Mouse (Mus musculus) limb, embryonic 11.5 days (tissue): ENCODE results near the gene S100a6. TPM values are rescaled to one million over a fixed set of nuclear protein-coding genes. Genes with fewer than 3 reads are reported as not detected.

Experiments
- ATAC-seq: fragments of 200-750 bp; cut with Nextera tagmentation; 2 replicates; pipeline ENCODE4 v1.8.0; 2017; ENCODE audit warnings: low read depth; ENCODE audit not compliant: insufficient number of reproducible peaks, low FRiP score, low TSS enrichment
- DNase-seq: peaks from one replicate; pipeline ENCODE4 v3.0.0-alpha.2; 2015; ENCODE audit warnings: low spot score
- H3K27ac ChIP-seq: fragments of 300-500 bp; sonication (generic); replicated peaks from 2 replicates; pipeline ENCODE4 v1.5.1; 2014; ENCODE audit warnings: low read depth, mild to moderate bottlenecking, low read length
- H3K27me3 ChIP-seq: fragments of 300-500 bp; sonication (generic); 2 replicates; pipeline ENCODE4 v1.6.1; 2014; ENCODE audit warnings: mild to moderate bottlenecking, low read length, mixed read lengths; ENCODE audit not compliant: control insufficient read depth, insufficient read depth
- H3K36me3 ChIP-seq: fragments of 300-500 bp; sonication (generic); 2 replicates; pipeline ENCODE4 v1.6.1; 2014; ENCODE audit warnings: mild to moderate bottlenecking, low read length, moderate library complexity, mixed read lengths; ENCODE audit not compliant: control insufficient read depth, insufficient read depth
- H3K4me1 ChIP-seq: fragments of 300-500 bp; sonication (generic); 2 replicates; pipeline ENCODE4 v1.6.1; 2014; ENCODE audit warnings: low read length, mixed read lengths; ENCODE audit not compliant: control insufficient read depth, insufficient read depth
- H3K4me2 ChIP-seq: fragments of 300-500 bp; sonication (generic); 2 replicates; pipeline ENCODE4 v1.6.1; 2014; ENCODE audit warnings: low read depth, mild to moderate bottlenecking, moderate library complexity; ENCODE audit not compliant: severe bottlenecking
- H3K4me3 ChIP-seq: fragments of 300-500 bp; sonication (generic); 2 replicates; pipeline ENCODE4 v1.5.1; 2014; ENCODE audit warnings: low read depth, low read length
- H3K9ac ChIP-seq: fragments of 300-500 bp; sonication (generic); 2 replicates; pipeline ENCODE4 v1.6.1; 2014; ENCODE audit warnings: mild to moderate bottlenecking, low read length
- H3K9me3 ChIP-seq: fragments of 300-500 bp; sonication (generic); 2 replicates; pipeline ENCODE4 v1.6.1; 2016; ENCODE audit warnings: low read length; ENCODE audit not compliant: control insufficient read depth
- WGBS: fragments of 180-500 bp; shearing (Covaris S2); extraction: QIAGEN DNeasy Blood & Tissue Kit; methylation state at CpG from one replicate; pipeline ENCODE4 v1.1.7; 2014; 5-methylcytosine and 5-hydroxymethylcytosine counted together
- polyA plus RNA-seq: library from polyadenylated mRNA; unstranded; fragments of >200 nt; fragmentation: Nextera tagmentation; extraction: Ambion mirVana; gene quantifications from 2 replicates; pipeline ENCODE4 v1.2.1, GENCODE M21; 2014

The S100a6 gene
- polyA plus RNA-seq, 1 experiment from 2014 or later = 17.5 TPM

DNA sequence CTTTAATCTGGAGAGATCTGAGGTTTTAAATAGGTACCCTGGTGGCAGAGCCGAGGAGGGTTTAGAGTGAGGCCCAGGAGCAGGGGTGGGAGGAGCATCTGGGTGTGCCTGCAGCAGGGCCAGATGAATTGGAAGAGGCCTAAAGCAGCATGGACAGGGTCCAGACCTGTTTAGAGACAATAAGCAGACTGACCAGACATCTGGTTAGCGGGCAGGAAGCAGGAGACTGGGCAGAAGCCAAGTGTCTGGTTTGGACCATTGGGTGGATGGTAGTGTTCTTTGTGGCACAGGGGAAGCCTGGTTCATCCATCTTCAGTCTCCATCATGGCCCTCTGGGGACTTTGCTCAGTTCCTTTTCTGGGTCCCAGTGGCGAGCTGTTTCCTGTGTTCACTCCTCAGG lies 28.8 kb upstream of the S100a6 start:
- DNase-seq (no peak), ATAC-seq (no peak)
- H3K9ac ChIP-seq = no peak overlapping the region
- 49% methylated on average over 3 of the region's 3 CpGs for WGBS
- no peaks in the 10 kb centered on the region for H3K4me1 ChIP-seq
- no peaks in the 10 kb centered on the region for H3K9me3 ChIP-seq
- H3K4me3 ChIP-seq = no peak overlapping the region
- no peak overlapping the region for H3K4me2 ChIP-seq
- H3K27ac ChIP-seq = no peak overlapping the region
- H3K36me3 ChIP-seq = no peaks in the 10 kb centered on the region
- H3K27me3 ChIP-seq = no peaks in the 10 kb centered on the region

DNA sequence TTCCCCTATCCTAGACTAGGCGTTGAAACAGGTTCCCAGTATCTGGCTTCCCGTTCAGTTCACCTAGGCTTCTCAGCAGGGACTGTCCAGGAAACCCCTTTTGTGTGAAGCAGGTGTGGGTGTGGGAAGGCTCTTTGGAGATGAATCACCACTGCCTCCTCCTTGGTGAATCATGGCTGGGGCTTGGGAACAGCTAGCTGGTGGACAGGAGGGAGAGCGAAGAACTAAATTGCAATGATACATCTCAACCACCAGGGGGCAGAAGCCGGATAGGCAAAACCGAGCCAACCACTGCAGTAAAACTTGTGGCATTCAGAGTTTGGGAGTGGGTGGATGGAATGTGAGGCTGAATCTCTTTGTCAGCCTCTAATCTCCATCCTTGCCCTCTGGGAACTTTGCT lies 27.1 kb upstream of the S100a6 start:
- Histone ChIP-seq H3K4me1 (no peaks in the 10 kb centered on the region), H3K36me3 (no peaks in the 10 kb centered on the region), H3K4me2 (no peak overlapping the region), H3K27ac (no peak overlapping the region), H3K9me3 (no peaks in the 10 kb centered on the region), H3K4me3 (no peak overlapping the region), H3K27me3 (no peaks in the 10 kb centered on the region), H3K9ac (no peak overlapping the region)
- peak; percentile 77 for DNase-seq
- WGBS = 26% methylated on average over 5 of the region's 5 CpGs
- ATAC-seq = no peak

DNA sequence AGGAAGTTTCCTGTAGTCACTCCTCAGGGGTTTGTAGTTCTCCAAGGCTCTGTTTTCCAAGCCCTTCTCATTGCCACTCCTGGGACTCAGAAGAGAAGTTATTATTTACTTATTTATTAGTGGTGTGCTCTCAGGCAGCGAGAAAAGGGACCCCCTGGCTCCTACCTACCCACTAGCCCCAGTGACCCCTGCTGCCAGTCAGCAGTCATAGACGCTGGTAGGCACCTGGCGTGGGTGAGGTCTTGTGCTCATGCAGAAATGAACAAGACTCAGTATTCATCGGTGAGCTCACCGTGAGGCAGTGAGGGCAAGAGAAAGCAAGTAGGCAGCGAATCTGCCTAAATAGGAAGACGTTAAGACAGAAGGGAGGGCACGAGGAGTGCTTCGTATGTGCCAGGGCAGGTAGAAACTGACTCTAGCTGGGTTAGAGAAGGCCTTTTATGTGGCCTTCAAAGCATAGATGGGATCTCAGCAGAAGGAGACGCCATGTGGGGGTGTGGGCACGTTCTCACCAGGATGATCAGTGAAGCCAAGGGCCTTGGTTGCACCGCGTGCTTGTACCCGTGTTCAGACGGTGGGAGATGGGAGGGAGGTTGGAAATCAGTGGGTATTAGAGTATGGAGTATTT lies 26.6 kb upstream of the S100a6 start:
- Histone ChIP-seq H3K9me3 (no peaks in the 10 kb centered on the region), H3K4me3 (no peak overlapping the region), H3K4me1 (no peaks in the 10 kb centered on the region), H3K36me3 (no peaks in the 10 kb centered on the region), H3K4me2 (no peak overlapping the region), H3K9ac (no peak overlapping the region), H3K27ac (no peak overlapping the region), H3K27me3 (no peaks in the 10 kb centered on the region)
- DNase-seq = no peak
- 84% methylated on average over 15 of the region's 15 CpGs for WGBS
- ATAC-seq = no peak; the same call in 1 of the 2 replicates

DNA sequence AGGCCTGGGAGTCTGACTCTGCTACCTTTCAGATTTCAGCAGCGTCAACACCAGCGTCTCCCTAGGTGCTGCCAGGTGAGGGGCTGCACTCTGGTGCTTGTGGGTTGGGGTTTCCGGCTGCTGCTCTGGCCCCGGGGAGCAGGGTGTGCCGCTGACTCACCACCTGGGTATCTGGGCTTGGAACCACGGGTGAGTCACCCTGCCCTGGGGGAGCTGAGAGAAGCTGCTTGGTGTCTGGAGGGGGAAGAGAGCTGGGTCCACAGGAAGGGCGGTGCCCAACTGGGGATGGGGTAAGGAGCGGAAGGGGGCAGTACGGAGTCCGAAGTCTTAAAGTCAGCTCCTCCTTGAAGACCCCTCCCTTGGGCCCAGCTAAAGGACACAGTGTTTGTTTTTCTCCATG lies 25.8 kb upstream of the S100a6 start:
- Histone ChIP-seq H3K9ac (no peak overlapping the region), H3K4me2 (no peak overlapping the region), H3K9me3 (no peaks in the 10 kb centered on the region), H3K4me1 (no peaks in the 10 kb centered on the region), H3K27ac (no peak overlapping the region), H3K36me3 (no peaks in the 10 kb centered on the region), H3K27me3 (no peaks in the 10 kb centered on the region), H3K4me3 (no peak overlapping the region)
- DNase-seq = no peak
- WGBS = 66% methylated on average over 10 of the region's 10 CpGs
- ATAC-seq = no peak

DNA sequence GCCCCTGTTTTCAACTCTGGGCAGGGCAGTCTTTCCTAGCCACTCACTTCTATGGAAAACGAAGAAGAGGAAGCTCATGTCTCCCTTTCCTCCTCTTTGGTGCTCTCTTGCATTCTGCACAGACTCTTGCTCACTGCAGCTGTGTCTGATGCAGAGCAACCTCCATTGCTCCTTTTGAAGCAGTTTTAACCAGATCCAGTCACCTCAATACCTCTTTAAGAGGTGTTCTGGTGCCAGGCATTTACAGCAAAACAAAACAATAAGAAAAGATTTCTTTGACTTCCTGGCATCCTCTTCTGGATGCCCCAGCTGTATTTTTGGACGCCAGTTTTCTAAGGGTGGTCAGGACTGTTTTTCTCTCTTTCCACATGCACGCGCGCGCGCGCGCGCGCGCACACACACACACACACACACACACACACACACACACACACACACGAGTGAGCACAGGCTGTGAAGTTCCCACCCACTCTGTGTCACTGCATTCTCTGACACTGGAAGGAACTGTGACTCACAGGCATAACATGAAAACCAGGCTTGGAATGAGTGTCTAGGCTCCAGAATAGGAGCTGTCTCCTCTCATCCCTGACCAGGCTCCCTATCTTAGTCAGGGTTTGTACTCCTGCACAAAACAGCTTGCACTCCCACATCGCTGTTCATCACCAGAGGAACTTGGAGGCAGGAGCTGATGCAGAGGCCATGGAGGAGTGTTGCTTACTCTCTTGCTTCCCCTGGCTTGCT lies 25.2 kb upstream of the S100a6 start:
- H3K9ac ChIP-seq = no peak overlapping the region
- H3K27me3 ChIP-seq = no peaks in the 10 kb centered on the region
- no peak overlapping the region for H3K27ac ChIP-seq
- WGBS = 88% methylated on average over 14 of the region's 14 CpGs
- no peak for ATAC-seq
- H3K9me3 ChIP-seq = no peaks in the 10 kb centered on the region
- H3K4me3 ChIP-seq = no peak overlapping the region
- no peaks in the 10 kb centered on the region for H3K36me3 ChIP-seq
- no peak for DNase-seq
- H3K4me1 ChIP-seq = no peaks in the 10 kb centered on the region
- no peak overlapping the region for H3K4me2 ChIP-seq

DNA sequence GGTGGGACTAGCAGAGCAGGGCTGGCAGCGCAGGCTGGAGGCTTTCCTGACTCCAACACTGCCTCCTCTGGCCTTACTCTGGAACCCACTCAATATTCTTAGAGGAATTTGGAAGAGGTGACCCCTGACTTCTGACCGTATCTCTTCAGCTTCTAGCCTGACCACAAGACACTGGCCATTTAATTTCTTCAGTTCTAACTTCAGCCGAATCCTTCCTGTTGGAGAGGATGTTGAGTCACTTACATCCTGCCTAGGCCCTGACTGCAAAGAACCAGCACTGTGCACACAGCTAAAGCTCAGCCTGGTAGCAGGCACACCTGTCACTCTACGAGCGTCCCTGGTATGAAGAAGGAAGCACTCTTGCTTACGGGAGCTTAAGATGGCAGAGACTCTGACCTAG lies 23.3 kb upstream of the S100a6 start:
- no peaks in the 10 kb centered on the region for H3K4me1 ChIP-seq
- H3K4me2 ChIP-seq = no peak overlapping the region
- H3K36me3 ChIP-seq = no peaks in the 10 kb centered on the region
- DNase-seq (no peak), ATAC-seq (no peak)
- WGBS = 81% methylated on average over 6 of the region's 6 CpGs
- no peak overlapping the region for H3K4me3 ChIP-seq
- H3K27ac ChIP-seq = no peak overlapping the region
- H3K27me3 ChIP-seq = no peaks in the 10 kb centered on the region
- no peaks in the 10 kb centered on the region; the same call in 1 of the 2 replicates for H3K9me3 ChIP-seq
- no peak overlapping the region for H3K9ac ChIP-seq

DNA sequence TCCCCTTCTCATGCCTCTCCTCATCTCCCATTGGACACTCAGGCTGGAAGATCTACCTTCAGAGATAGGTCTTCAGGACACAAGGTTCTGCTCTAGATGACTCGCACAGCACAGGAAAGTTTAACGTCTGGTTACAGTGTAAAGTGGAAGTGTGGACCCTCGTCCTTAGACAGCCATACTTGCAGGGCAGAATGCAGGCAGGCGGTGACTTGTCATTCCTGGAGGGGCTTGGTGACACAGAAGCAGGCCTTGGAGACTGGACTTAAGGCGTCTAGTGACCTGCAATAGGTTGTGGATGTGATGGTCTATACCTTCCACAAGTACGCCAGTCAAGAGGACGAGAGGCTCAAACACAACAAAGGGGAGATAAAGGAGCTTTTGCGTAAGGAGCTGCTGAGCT lies 22.7 kb upstream of the S100a6 start, which contains the start of gene S100a2:
S100a2 (plus strand) TSS at position 301 of the 400 bp plus-strand sequence.
- Histone ChIP-seq H3K9me3 (no peaks in the 10 kb centered on the region; the same call in 1 of the 2 replicates), H3K27ac (no peak within 1 kb of the TSS)
- WGBS = 86% methylated on average over 8 of the region's 8 CpGs

DNA sequence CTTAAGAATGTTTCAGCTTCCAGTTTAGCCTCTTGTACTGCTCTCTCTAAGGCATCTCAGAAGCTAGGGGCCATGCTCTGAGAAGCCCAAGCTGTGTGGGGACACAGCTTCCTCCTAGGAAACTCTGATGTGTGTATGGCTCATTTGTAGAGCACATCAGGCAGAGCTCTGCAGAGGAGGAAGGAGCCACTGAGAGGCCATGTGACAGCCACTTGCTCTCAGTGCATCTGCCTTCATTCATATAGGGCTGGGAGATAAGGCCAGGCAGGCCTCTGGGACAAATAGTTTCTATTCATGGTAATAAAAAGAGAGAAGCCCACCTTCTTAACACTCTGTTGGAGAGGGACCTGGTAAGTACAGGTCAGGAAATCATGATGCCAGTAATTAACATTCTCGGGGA lies 18.2 kb upstream of the S100a6 start:
- ATAC-seq (no peak), DNase-seq (no peak)
- Histone ChIP-seq H3K36me3 (no peaks in the 10 kb centered on the region), H3K27ac (no peak overlapping the region), H3K4me1 (no peaks in the 10 kb centered on the region), H3K9me3 (no peaks in the 10 kb centered on the region; the same call in 1 of the 2 replicates), H3K9ac (no peak overlapping the region), H3K4me2 (no peak overlapping the region), H3K27me3 (no peaks in the 10 kb centered on the region), H3K4me3 (no peak overlapping the region)
- 65% methylated on average over 1 of the region's 1 CpGs for WGBS

More for the DNA sequence above, 22.7 kb upstream of the S100a6 start, which contains the start of gene S100a2:
- Histone ChIP-seq H3K36me3 (no peaks in the 10 kb centered on the region), H3K4me2 (no peak within 1 kb of the TSS), H3K4me1 (no peaks in the 10 kb centered on the region), H3K27me3 (no peaks in the 10 kb centered on the region), H3K9ac (no peak within 1 kb of the TSS), H3K4me3 (no peak within 1 kb of the TSS)
- ATAC-seq (no peak), DNase-seq (no peak)
